Mouse (Mus musculus): ENCODE measurements at regions not wholly inside any gene's neighbourhood (a gene's known extent, or its start where the extent isn't known, plus 50 kb on each side); places are given as distances from the start of the nearest gene placed in this dataset.

DNA sequence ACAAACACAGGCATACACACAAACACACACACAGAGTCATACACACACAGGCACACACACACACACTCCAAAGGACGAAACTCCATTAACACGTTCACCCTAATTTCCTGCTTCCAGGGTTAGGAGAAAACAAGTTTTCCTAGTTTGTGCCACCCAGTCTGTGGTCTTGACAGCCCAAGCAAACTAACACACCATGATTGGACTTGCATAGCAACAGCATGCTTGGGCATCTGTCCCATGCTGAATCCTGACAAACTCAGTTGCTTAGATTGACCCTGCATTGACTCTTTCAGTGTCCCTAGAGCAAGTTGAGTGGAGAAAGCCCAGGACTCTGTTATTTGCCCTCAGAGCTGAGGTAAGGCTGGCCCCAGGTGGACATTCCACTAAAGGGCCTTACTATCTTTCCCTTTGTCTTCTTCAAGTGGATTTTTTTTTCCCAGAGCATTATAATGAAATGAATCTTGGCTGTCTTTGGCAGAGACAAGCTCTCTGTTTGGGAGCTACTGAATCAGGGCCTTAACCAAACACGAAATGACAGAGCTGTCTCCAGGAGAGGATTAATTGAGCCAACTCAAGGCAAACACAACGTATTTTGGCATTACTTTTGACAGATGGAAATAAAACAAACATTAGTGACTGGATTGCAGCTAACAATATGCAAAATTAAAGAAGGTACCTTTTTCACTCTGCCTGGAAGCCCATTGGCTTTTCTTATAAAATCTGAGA is 581.1 kb upstream of the Cdh5 start:
- TF ChIP-seq POLR2A (IDR thresholded peaks at IDR 0.05; ENCODE audit: low read depth, low read length) (no peak), CTCF (IDR thresholded peaks at IDR 0.05; ENCODE audit: borderline replicate concordance, insufficient read depth, low read length) (no peak)
